In the genomic region with DNA sequence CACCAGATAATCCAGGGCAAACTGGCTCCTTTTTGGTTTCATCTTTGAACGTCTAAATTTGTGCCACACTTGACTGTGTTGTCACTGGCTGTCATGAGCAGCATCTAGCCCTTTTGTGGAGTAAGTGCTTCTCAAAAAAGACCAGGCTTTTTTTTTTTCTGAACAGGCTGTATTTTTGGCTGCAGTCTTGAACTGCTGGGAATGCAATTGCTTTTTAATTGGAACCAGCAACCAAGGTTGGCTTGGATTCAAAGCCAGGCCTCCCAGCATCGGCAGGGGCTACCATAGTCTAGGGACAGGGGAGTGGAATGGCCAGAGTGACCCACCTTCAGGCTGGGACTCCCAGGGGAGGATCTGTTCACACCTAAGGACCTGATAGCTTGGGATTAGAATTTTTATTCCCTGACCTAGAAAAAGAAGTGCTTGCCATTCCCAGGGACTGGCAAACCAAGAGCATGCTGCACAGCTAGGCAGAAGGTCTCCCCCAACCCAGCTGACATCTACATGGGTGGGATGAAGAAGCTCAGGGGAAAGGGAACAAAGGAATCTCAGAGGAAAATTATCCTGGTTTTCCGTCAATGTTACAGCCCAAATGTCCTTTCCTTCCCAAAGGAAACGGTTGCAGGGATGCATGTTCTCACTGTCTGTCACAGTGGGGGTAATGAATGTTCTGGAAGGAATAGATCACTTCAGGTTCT, we compare ENCODE assay signal across 8 mouse cellular contexts.
DNase-seq lines count a peak whose midpoint lies in the region; ATAC-seq and TF ChIP-seq lines count a peak whose summit lies in the region.

No protein-coding gene starts in this region.

- H3K27me3 ChIP-seq in neural tube, embryonic 11.5 days (ENCODE audit: control insufficient read depth, insufficient read depth, low read length), result no peaks in the 10 kb centered on the region
- H3K27me3 ChIP-seq in embryonic facial prominence, embryonic 11.5 days (ENCODE audit: control insufficient read depth, insufficient read depth, low read length), result no peaks in the 10 kb centered on the region
- H3K27me3 ChIP-seq in midbrain, postnatal 0 days (ENCODE audit: insufficient read depth, low read length), result no peaks in the 10 kb centered on the region
- H3K27me3 ChIP-seq in stomach, postnatal 0 days (ENCODE audit: control insufficient read depth, insufficient read depth, low read length), result no peaks in the 10 kb centered on the region

- no peak for ATAC-seq in neural tube, embryonic 11.5 days (ENCODE audit: insufficient read depth, low FRiP score, low TSS enrichment)
- no peak for ATAC-seq in embryonic facial prominence, embryonic 11.5 days (replicated peaks; ENCODE audit: insufficient number of reproducible peaks, low FRiP score, low TSS enrichment, low read depth)
- no peak for ATAC-seq in midbrain, postnatal 0 days (ENCODE audit: low FRiP score)
- ATAC-seq in stomach, postnatal 0 days (ENCODE audit: low FRiP score, low TSS enrichment), result no peak

- 20% methylated on average over 4 of the region's 4 CpGs for WGBS in neural tube, embryonic 11.5 days
- WGBS in embryonic facial prominence, embryonic 11.5 days, result 13% methylated on average over 4 of the region's 4 CpGs
- 24% methylated on average over 4 of the region's 4 CpGs for WGBS in midbrain, postnatal 0 days
- 37% methylated on average over 4 of the region's 4 CpGs for WGBS in stomach, postnatal 0 days

- DNase-seq in neural tube, embryonic 11.5 days (ENCODE audit: low spot score), result peak; percentile 42
- no peak for DNase-seq in neural tube, embryonic 10.5 days (ENCODE audit: extremely low spot score, low spot score)
- peak; percentile 52 for DNase-seq in embryonic facial prominence, embryonic 11.5 days (ENCODE audit: low spot score)
- DNase-seq in gastrocnemius, postnatal 4 days (ENCODE audit: low spot score in 2 of 2), result peak; percentile 43 to 51
- peak; percentile 57 to 61 for DNase-seq in layer of hippocampus, postnatal 36 days
- DNase-seq in midbrain, postnatal 0 days (ENCODE audit: low spot score), result peak; percentile 87
- no peak for DNase-seq in spleen, postnatal 14 days (ENCODE audit: low spot score in 2 of 2)
- no peak for DNase-seq in stomach, postnatal 0 days (ENCODE audit: low spot score)

- no peaks in the 10 kb centered on the region for H3K9me3 ChIP-seq in neural tube, embryonic 11.5 days (ENCODE audit: control insufficient read depth, low read length)
- H3K9me3 ChIP-seq in embryonic facial prominence, embryonic 11.5 days (replicated peaks; ENCODE audit: control insufficient read depth, low read length), result no peaks in the 10 kb centered on the region
- no peaks in the 10 kb centered on the region for H3K9me3 ChIP-seq in midbrain, postnatal 0 days (ENCODE audit: low read length)
- no peaks in the 10 kb centered on the region for H3K9me3 ChIP-seq in stomach, postnatal 0 days (ENCODE audit: control insufficient read depth, low read length)

- H3K9ac ChIP-seq in neural tube, embryonic 11.5 days (ENCODE audit: low read length), result no peak overlapping the region
- H3K9ac ChIP-seq in embryonic facial prominence, embryonic 11.5 days (replicated peaks; ENCODE audit: low read length), result no peak overlapping the region
- H3K9ac ChIP-seq in midbrain, postnatal 0 days (replicated peaks; ENCODE audit: low read length, poor library complexity, severe bottlenecking), result no peak overlapping the region; the same call in 1 of the 2 replicates
- no peak overlapping the region for H3K9ac ChIP-seq in stomach, postnatal 0 days (ENCODE audit: low read length)

- no peak for TF ChIP-seq EP300 in stomach, postnatal 0 days (optimal IDR thresholded peaks at IDR 0.05)

- H3K4me3 ChIP-seq in neural tube, embryonic 11.5 days (ENCODE audit: low read depth, low read length), result no peak overlapping the region
- H3K4me3 ChIP-seq in embryonic facial prominence, embryonic 11.5 days (ENCODE audit: low read depth, low read length), result no peak overlapping the region
- no peak overlapping the region for H3K4me3 ChIP-seq in midbrain, postnatal 0 days (ENCODE audit: low read depth, low read length)
- H3K4me3 ChIP-seq in stomach, postnatal 0 days (ENCODE audit: low read depth, low read length), result no peak overlapping the region

- TF ChIP-seq CTCF in midbrain, postnatal 0 days (IDR thresholded peaks at IDR 0.05), result no peak
- TF ChIP-seq CTCF in stomach, postnatal 0 days (IDR thresholded peaks at IDR 0.05; ENCODE audit: low read depth), result no peak

- H3K27ac ChIP-seq in neural tube, embryonic 11.5 days (ENCODE audit: low read depth, low read length), result peak overlapping the region; percentile 56
- no peak overlapping the region for H3K27ac ChIP-seq in embryonic facial prominence, embryonic 11.5 days (replicated peaks; ENCODE audit: low read depth, low read length)
- H3K27ac ChIP-seq in midbrain, postnatal 0 days (ENCODE audit: low read depth, low read length), result 0 out of 2 replicates have a peak overlapping the region, but pooled peaks have one; percentile 21
- no peak overlapping the region for H3K27ac ChIP-seq in stomach, postnatal 0 days (replicated peaks)

- no peaks in the 10 kb centered on the region for H3K36me3 ChIP-seq in neural tube, embryonic 11.5 days (ENCODE audit: control insufficient read depth, insufficient read depth, low read length)
- no peaks in the 10 kb centered on the region for H3K36me3 ChIP-seq in embryonic facial prominence, embryonic 11.5 days (replicated peaks; ENCODE audit: control insufficient read depth, insufficient read depth, low read depth, low read length)
- no peaks in the 10 kb centered on the region for H3K36me3 ChIP-seq in midbrain, postnatal 0 days (ENCODE audit: insufficient read depth, low read length)
- H3K36me3 ChIP-seq in stomach, postnatal 0 days (ENCODE audit: control insufficient read depth, insufficient read depth, low read length), result no peaks in the 10 kb centered on the region

- peaks cover 9% of the 10 kb centered on the region; the same call in 1 of the 2 replicates for H3K4me1 ChIP-seq in neural tube, embryonic 11.5 days (ENCODE audit: control insufficient read depth, insufficient read depth, low read length)
- H3K4me1 ChIP-seq in embryonic facial prominence, embryonic 11.5 days (ENCODE audit: control insufficient read depth, insufficient read depth, low read length), result no peaks in the 10 kb centered on the region
- no peaks in the 10 kb centered on the region for H3K4me1 ChIP-seq in midbrain, postnatal 0 days (ENCODE audit: insufficient read depth, low read length)
- no peaks in the 10 kb centered on the region for H3K4me1 ChIP-seq in stomach, postnatal 0 days (replicated peaks; ENCODE audit: control insufficient read depth, insufficient read depth)

- H3K4me2 ChIP-seq in neural tube, embryonic 11.5 days (ENCODE audit: low read depth), result no peak overlapping the region
- H3K4me2 ChIP-seq in embryonic facial prominence, embryonic 11.5 days (ENCODE audit: low read depth, low read length), result no peak overlapping the region
- H3K4me2 ChIP-seq in midbrain, postnatal 0 days (ENCODE audit: low read depth, low read length, poor library complexity, severe bottlenecking), result no peak overlapping the region
- no peak overlapping the region for H3K4me2 ChIP-seq in stomach, postnatal 0 days (replicated peaks; ENCODE audit: low read depth)

Comparison
In these comparisons a context has a peak if more than half of its experiments do, and no peak if none do; other contexts are left out.
1. DNase-seq: peak in neural tube, embryonic 11.5 days (single experiment), embryonic facial prominence, embryonic 11.5 days (single experiment), gastrocnemius, postnatal 4 days (2 of 2), layer of hippocampus, postnatal 36 days (2 of 2) and midbrain, postnatal 0 days (single experiment); none in neural tube, embryonic 10.5 days (single experiment), spleen, postnatal 14 days (0 of 2) and stomach, postnatal 0 days (single experiment).
2. H3K27ac ChIP-seq: peak in neural tube, embryonic 11.5 days (single experiment) and midbrain, postnatal 0 days (single experiment); none in embryonic facial prominence, embryonic 11.5 days (single experiment) and stomach, postnatal 0 days (single experiment).